Mouse (Mus musculus) liver, embryonic 14.5 days (tissue): ENCODE results near the gene Aven. TPM values are rescaled to one million over a fixed set of nuclear protein-coding genes. Genes with fewer than 3 reads are reported as not detected.
A peak's percentile ranks its signal among the peaks of the same experiment; 100 is the strongest.

Experiments
- ATAC-seq: fragments of 200-750 bp; cut with Nextera tagmentation; 2 replicates; pipeline ENCODE4 v1.8.0; 2017; ENCODE audit warnings: moderate number of reproducible peaks, mild to moderate bottlenecking, moderate library complexity; ENCODE audit not compliant: insufficient read depth
- DNase-seq, 3 experiments: peaks; one replicate each; pipeline ENCODE4 v3.0.0-alpha.2; 2012 to 2013; ENCODE audit warnings: low read depth in 3 of 3, low spot score in 3 of 3
- H3K27ac ChIP-seq: fragments of 300-500 bp; sonication (generic); 2 replicates; pipeline ENCODE4 v1.5.1; 2014; ENCODE audit warnings: moderate library complexity, mild to moderate bottlenecking, control low read depth, inconsistent platforms
- H3K27me3 ChIP-seq: fragments of 300-500 bp; sonication (generic); 2 replicates; pipeline ENCODE4 v1.6.1; 2014; ENCODE audit warnings: mild to moderate bottlenecking, low read length, moderate library complexity; ENCODE audit not compliant: control insufficient read depth, insufficient read depth
- H3K36me3 ChIP-seq: fragments of 300-500 bp; sonication (generic); replicated peaks from 2 replicates; pipeline ENCODE4 v1.6.1; 2014; ENCODE audit warnings: low read depth; ENCODE audit not compliant: control insufficient read depth, insufficient read depth
- H3K4me1 ChIP-seq, 2 experiments: fragments of 200-500 bp in 1 of 2; fragments of 300-500 bp in 1 of 2; sonication (generic) in 1 of 2; replicated peaks; 2 replicates each; pipeline ENCODE4 v1.6.1; 2012 to 2014; ENCODE audit warnings: antibody characterized with exemption in 1 of 2, inconsistent platforms in 1 of 2, low read length in 1 of 2; ENCODE audit not compliant: control insufficient read depth in 2 of 2, insufficient read depth in 2 of 2
- H3K4me2 ChIP-seq: fragments of 300-500 bp; sonication (generic); 2 replicates; pipeline ENCODE4 v1.6.1; 2014; ENCODE audit warnings: low read depth, mild to moderate bottlenecking, control low read depth, moderate library complexity
- H3K4me3 ChIP-seq, 2 experiments: fragments of 200-500 bp in 1 of 2; fragments of 300-500 bp in 1 of 2; sonication (generic) in 1 of 2; 2 replicates each; pipeline ENCODE4 v1.5.1; 2012 to 2014; ENCODE audit warnings: low read depth in 2 of 2, low read length in 2 of 2, mild to moderate bottlenecking in 2 of 2, control low read depth in 1 of 2, inconsistent platforms in 1 of 2, moderate library complexity in 1 of 2; ENCODE audit not compliant: insufficient read depth in 1 of 2
- H3K9ac ChIP-seq: fragments of 300-500 bp; sonication (generic); replicated peaks from 2 replicates; pipeline ENCODE4 v1.6.1; 2014; ENCODE audit warnings: mild to moderate bottlenecking, control low read depth, moderate library complexity
- H3K9me3 ChIP-seq: fragments of 300-500 bp; sonication (generic); 2 replicates; pipeline ENCODE4 v1.6.1; 2016; ENCODE audit warnings: low read length, mixed read lengths; ENCODE audit not compliant: control insufficient read depth
- CTCF ChIP-seq: IDR thresholded peaks from 2 replicates; pipeline ENCODE4 v1.5.1; 2016; ENCODE audit warnings: antibody characterized with exemption, low read depth, control low read depth
- EP300 ChIP-seq: IDR thresholded peaks from 2 replicates; pipeline ENCODE4 v1.6.1; 2016; ENCODE audit warnings: antibody characterized with exemption, low read depth
- WGBS: fragments of 180-500 bp; shearing (Covaris S2); extraction: QIAGEN DNeasy Blood & Tissue Kit; methylation state at CpG from one replicate; pipeline ENCODE4 v1.1.7; 2014; ENCODE audit not compliant: insufficient replicate concordance; 5-methylcytosine and 5-hydroxymethylcytosine counted together
- polyA plus RNA-seq, 2 experiments: library from polyadenylated mRNA; depleted of rRNA in 1 of 2; stranded (reverse) in 1 of 2; unstranded in 1 of 2; fragments of >200 nt; fragmentation: Nextera tagmentation in 1 of 2; extraction: Ambion mirVana in 1 of 2; gene quantifications; 2 replicates each; pipeline versions ENCODE4 v1.2.1 to v1.2.3; 2012 to 2014

The Aven gene
- polyA plus RNA-seq, 2 experiments = 5.9 to 8.6 TPM

GRCm38 (mm10) chr2:112501209-112501608 lies 8.4 kb downstream of the Aven start:
- no peak overlapping the region for H3K4me3 ChIP-seq
- 4% methylated on average over 6 of the region's 6 CpGs for WGBS
- DNase-seq (peak; percentile 55 to 64 (median 59)), ATAC-seq (peak; percentile 83)
- no peak overlapping the region for H3K27ac ChIP-seq
- no peak overlapping the region for H3K9ac ChIP-seq
- H3K4me1 ChIP-seq = peaks cover 0 to 7% of the 10 kb centered on the region in 2 experiments; a peak in 2 of 4 replicates
- no peak for TF ChIP-seq EP300
- TF ChIP-seq CTCF = peak; percentile 81
- no peaks in the 10 kb centered on the region for H3K27me3 ChIP-seq
- no peaks in the 10 kb centered on the region for H3K9me3 ChIP-seq
- H3K4me2 ChIP-seq = no peak overlapping the region
- no peaks in the 10 kb centered on the region for H3K36me3 ChIP-seq

- H3K27ac ChIP-seq = no peak overlapping the region
- H3K4me2 ChIP-seq = no peak overlapping the region
- WGBS = 69% methylated on average over 6 of the region's 6 CpGs
- H3K9ac ChIP-seq = no peak overlapping the region
- no peaks in the 10 kb centered on the region for H3K27me3 ChIP-seq
- ATAC-seq (no peak), DNase-seq (no peak)
- no peak overlapping the region for H3K4me3 ChIP-seq
- H3K36me3 ChIP-seq = no peaks in the 10 kb centered on the region
- no peak for TF ChIP-seq EP300
- no peak for TF ChIP-seq CTCF
- H3K9me3 ChIP-seq = no peaks in the 10 kb centered on the region
- peaks cover 3 to 15% of the 10 kb centered on the region in 2 experiments for H3K4me1 ChIP-seq
These were observed 11.2 kb downstream of the Aven start for GRCm38 (mm10) chr2:112503978-112504377.

- Histone ChIP-seq H3K27ac (no peak overlapping the region), H3K4me2 (no peak overlapping the region), H3K27me3 (no peaks in the 10 kb centered on the region), H3K9me3 (no peaks in the 10 kb centered on the region), H3K36me3 (no peaks in the 10 kb centered on the region), H3K9ac (no peak overlapping the region), H3K4me3 (no peak overlapping the region), H3K4me1 (peaks cover 11 to 27% of the 10 kb centered on the region in 2 experiments)
- ATAC-seq = no peak
- WGBS = 67% methylated on average over 5 of the region's 5 CpGs
- no peak for DNase-seq
- no peak for TF ChIP-seq CTCF
- no peak for TF ChIP-seq EP300
These were observed 14.2 kb downstream of the Aven start for GRCm38 (mm10) chr2:112506841-112507435.

GRCm38 (mm10) chr2:112507444-112507843 lies 14.7 kb downstream of the Aven start:
- H3K36me3 ChIP-seq = no peaks in the 10 kb centered on the region
- H3K9ac ChIP-seq = no peak overlapping the region
- H3K27ac ChIP-seq = no peak overlapping the region
- 90% methylated on average over 1 of the region's 1 CpGs for WGBS
- H3K27me3 ChIP-seq = no peaks in the 10 kb centered on the region
- H3K4me1 ChIP-seq = peaks cover 11 to 27% of the 10 kb centered on the region in 2 experiments
- H3K4me2 ChIP-seq = no peak overlapping the region
- TF ChIP-seq EP300 (no peak), CTCF (no peak)
- ATAC-seq = no peak
- H3K9me3 ChIP-seq = no peaks in the 10 kb centered on the region
- no peak overlapping the region for H3K4me3 ChIP-seq
- no peak for DNase-seq

- H3K9me3 ChIP-seq = no peaks in the 10 kb centered on the region
- H3K4me2 ChIP-seq = peak overlapping the region; percentile 60
- peak overlapping the region; percentile 34 for H3K27ac ChIP-seq
- H3K27me3 ChIP-seq = no peaks in the 10 kb centered on the region
- DNase-seq (peak; percentile 68 to 85 (median 71)), ATAC-seq (peak; percentile 98)
- TF ChIP-seq CTCF (no peak), EP300 (peak; percentile 77)
- H3K4me3 ChIP-seq = no peak overlapping the region
- peaks cover 11 to 27% of the 10 kb centered on the region in 2 experiments for H3K4me1 ChIP-seq
- WGBS = 15% methylated on average over 4 of the region's 4 CpGs
- H3K9ac ChIP-seq = peak overlapping the region; percentile 42
- no peaks in the 10 kb centered on the region for H3K36me3 ChIP-seq
These were observed 17.4 kb downstream of the Aven start for GRCm38 (mm10) chr2:112510140-112510539.
